Mouse (Mus musculus): ENCODE results near the gene Car5a.
A peak's percentile ranks its signal among the peaks of the same experiment; 100 is the strongest.

Gene Car5a

GRCm38 (mm10) chr8:121955825-121956500 lies 11.3 kb upstream of the Car5a start:
- ATAC-seq (ENCODE audit: insufficient number of reproducible peaks, low FRiP score, low TSS enrichment), result no peak

GRCm38 (mm10) chr8:121954981-121955555 lies 10.4 kb upstream of the Car5a start:
- ATAC-seq (ENCODE audit: insufficient number of reproducible peaks, low FRiP score, low TSS enrichment), result no peak

DNA sequence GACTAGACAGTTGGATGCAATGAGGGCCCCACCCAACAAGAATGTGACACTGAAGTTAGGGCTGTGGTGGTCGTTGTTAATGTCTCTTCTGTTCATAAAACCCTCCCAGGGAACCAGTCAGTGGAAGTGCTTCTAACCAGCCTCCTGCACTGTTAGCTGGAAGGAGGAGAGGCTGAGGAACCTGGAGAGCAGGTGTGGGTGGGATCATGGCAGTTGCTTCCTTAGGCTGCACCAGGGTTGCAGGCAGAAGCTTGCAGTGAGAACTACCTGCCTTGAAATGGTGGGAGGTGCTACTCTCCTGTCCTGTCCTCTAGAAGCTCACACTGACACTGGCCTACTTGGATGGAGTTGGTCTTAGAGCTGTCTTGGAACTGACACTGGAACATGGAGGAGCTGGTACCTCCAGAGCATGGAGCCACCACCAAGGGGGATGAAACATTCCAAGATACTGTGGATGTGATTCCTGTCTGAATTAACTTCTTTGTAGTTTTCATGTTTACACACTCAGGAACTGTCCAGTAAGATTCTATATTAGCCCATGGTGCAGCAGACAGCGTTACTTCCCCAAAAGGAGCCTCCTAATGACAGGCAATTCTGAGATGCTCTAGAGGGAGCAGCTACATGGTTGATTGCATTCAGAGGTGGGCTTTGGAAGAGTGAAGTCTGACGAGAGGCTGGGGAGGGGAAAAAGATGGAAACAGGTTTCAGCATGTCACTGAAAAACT lies 9.3 kb upstream of the Car5a start:
- ATAC-seq (ENCODE audit: insufficient number of reproducible peaks, low FRiP score, low TSS enrichment), result no peak

GRCm38 (mm10) chr8:121952800-121953199 lies 8.1 kb upstream of the Car5a start:
- no peak for ATAC-seq (ENCODE audit: insufficient number of reproducible peaks, low FRiP score, low TSS enrichment)

DNA sequence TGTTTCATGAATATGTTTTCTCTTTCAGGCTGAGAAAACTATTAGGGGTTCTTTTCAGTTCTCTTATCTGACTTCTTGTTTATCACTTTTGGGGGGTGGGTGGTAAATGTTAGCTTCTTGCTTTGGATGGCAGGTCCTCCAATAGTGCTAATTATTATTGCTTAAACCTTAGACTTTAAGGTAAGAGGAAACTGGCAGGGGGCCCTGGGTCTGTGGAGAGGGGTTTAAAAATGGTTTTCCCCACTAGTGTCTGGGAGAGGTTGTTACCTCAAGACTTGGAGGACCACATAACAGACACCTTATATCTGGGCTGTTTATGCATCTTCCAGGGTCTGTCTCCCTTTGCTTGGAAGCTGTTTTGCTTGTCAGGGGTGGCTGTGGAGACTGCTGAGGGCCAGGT lies 7.4 kb upstream of the Car5a start:
- no peak for ATAC-seq (ENCODE audit: insufficient number of reproducible peaks, low FRiP score, low TSS enrichment)

GRCm38 (mm10) chr8:121951656-121952009 lies 6.9 kb upstream of the Car5a start:
- no peak for ATAC-seq (ENCODE audit: insufficient number of reproducible peaks, low FRiP score, low TSS enrichment)

GRCm38 (mm10) chr8:121950749-121951655 lies 6.3 kb upstream of the Car5a start:
- ATAC-seq (ENCODE audit: insufficient number of reproducible peaks, low FRiP score, low TSS enrichment), result peak; percentile 10; the same call in 1 of the 2 replicates

GRCm38 (mm10) chr8:121949941-121950748 lies 5.4 kb upstream of the Car5a start:
- ATAC-seq (ENCODE audit: insufficient number of reproducible peaks, low FRiP score, low TSS enrichment), result peak; percentile 92

DNA sequence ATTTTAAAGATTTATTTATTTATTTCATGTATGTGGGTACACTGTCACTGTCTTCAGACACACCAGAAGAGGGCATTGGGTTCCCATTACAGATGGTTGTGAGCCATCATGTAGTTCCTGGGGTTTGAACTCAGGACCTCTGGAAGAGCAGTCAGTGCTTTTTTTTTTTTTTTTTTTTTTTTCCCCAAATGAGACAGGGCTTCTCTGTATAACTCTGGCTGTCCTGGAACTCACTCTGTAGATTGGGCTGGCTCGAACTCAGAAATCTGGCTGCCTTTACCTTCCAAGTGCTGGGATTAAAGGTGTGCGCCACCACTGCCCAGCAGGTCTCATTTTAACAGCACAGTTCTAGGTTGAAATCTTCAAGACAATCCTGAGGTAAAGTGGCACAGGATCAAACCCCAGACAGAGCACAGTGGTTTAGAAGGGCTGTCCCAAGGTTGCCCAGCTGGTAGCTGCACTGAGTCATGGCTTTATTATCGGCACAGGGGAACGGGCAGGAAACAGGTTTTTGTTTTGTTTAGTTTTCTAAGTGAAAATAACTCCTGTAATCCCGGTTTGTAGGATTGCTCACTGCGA lies 4.6 kb upstream of the Car5a start, which contains the start of gene Banp:
Gene Banp (plus strand): TSS at position 529 of the 579 bp plus-strand sequence.
- ATAC-seq (ENCODE audit: insufficient number of reproducible peaks, low FRiP score, low TSS enrichment), result no peak

DNA sequence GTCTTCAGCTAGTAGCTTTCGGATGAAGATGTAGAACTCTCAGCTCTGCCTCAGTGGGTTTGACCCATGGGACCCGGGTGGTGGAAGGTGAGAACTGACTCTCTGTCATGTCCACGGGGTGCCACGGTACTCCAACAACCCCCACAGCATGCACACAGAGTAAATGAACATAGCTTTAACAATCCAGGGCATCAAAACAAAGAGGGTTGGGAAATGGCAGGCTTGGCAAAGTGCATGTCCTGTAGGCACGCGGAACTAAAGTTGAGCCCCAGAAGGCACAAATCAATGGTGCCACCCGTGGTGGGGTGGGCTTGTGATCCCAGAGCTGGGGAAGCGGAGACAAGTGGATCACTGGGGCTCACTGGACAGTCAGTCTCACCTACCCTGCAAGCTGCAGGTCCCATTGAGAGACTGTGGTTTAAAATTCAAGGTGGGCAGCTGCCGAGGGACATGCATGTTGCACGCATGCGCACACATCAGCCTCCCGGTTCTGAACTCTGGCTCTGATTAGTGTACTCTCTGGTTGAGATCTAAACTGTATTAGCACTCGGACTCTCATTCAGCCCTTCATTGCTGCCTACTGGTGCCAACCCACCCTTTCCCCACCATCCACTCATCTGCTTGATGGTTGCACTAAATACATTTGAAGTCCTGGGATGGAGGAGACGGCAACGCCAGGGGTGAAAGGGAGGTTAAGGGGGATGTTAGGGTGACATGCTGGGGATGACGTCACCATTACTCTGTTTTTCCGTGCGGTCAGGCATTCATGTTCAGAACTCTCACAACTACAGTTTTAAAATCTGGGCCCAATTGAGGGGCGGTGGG lies 3.8 kb upstream of the Car5a start:
- no peak for ATAC-seq (ENCODE audit: insufficient number of reproducible peaks, low FRiP score, low TSS enrichment)

- no peak for ATAC-seq (ENCODE audit: insufficient number of reproducible peaks, low FRiP score, low TSS enrichment)
Measured at GRCm38 (mm10) chr8:121947753-121948141, 3.0 kb upstream of the Car5a start.

GRCm38 (mm10) chr8:121947047-121947752 lies 2.5 kb upstream of the Car5a start:
- ATAC-seq (ENCODE audit: insufficient number of reproducible peaks, low FRiP score, low TSS enrichment), result no peak

- no peak for ATAC-seq (ENCODE audit: insufficient number of reproducible peaks, low FRiP score, low TSS enrichment)
Measured at GRCm38 (mm10) chr8:121946351-121946750, 1.6 kb upstream of the Car5a start.

- no peak for ATAC-seq (ENCODE audit: insufficient number of reproducible peaks, low FRiP score, low TSS enrichment)
Measured at GRCm38 (mm10) chr8:121943716-121944115, 988 bp downstream of the Car5a start.

DNA sequence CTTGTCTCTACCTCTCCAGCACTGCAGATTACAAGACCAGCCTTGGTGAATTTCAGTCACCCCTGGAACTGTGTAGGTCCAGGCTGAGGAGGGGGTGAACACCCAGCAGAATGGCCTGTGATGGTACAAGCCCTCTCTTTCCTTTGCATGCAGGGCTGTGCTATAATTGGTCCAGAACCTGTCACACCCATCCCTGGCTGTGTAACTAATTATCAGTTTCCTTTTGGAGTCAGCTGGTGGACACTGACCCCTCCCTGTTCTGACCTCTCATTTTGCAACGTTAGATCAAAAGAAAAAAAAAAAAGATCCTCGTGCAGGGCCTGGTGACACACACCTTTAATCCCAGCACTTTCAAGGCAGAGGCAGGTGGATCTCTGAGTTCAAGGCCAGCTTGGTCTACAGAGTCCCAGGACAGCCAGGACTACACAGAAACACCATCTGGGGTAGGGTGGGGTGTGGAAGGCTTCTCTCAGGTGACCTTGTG lies 1.6 kb downstream of the Car5a start:
- no peak for ATAC-seq (ENCODE audit: insufficient number of reproducible peaks, low FRiP score, low TSS enrichment)

DNA sequence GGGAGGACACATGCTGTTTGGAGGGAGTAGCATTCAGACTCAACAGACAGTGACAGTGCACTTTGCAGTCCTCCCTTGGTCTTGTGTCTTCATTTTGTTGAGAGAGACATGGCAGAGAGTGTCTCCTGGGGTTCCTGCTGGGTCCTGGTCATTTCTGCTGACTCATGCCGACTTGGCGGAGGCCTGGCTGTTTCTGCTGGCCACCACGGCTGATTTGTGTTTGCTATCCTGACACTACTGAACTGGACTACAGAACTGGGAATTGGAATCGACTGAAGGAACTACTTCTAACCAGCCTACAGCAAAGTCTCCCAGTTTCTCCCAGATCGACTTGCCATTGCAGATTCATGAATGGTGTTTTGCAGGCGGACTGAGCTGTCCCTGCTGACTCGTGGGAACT lies 6.0 kb downstream of the Car5a start:
- no peak for ATAC-seq (ENCODE audit: insufficient number of reproducible peaks, low FRiP score, low TSS enrichment)

- no peak for ATAC-seq (ENCODE audit: insufficient number of reproducible peaks, low FRiP score, low TSS enrichment)
Measured at GRCm38 (mm10) chr8:121936391-121936790, 8.3 kb downstream of the Car5a start.
